Mouse (Mus musculus) spleen, adult 2 months (tissue): ENCODE results near the gene Lrguk.

ENCODE experiments used
- CTCF ChIP-seq: fragments of 200-500 bp; IDR thresholded peaks from 2 replicates; pipeline ENCODE4 v1.5.1; 2011; ENCODE audit warnings: mild to moderate bottlenecking, inconsistent platforms; ENCODE audit not compliant: insufficient read depth, insufficient read length, insufficient replicate concordance; ENCODE audit errors: extremely low read depth
- POLR2A ChIP-seq: fragments of 200-500 bp; IDR thresholded peaks from 2 replicates; pipeline ENCODE4 v1.6.1; 2011; ENCODE audit warnings: low read depth, low read length, inconsistent platforms

- TF ChIP-seq CTCF (no peak), POLR2A (no peak)
Observed at GRCm38 (mm10) chr6:34171748-34172457, 142.7 kb downstream of the Lrguk start.
